Mouse (Mus musculus) right cerebral cortex, adult 18-20 months (tissue): ENCODE measurements around the gene 1700018B08Rik.

Source experiments
- DNase-seq: peaks from one replicate; pipeline ENCODE4 v3.0.0; 2022; ENCODE audit warnings: mixed read lengths

The 1700018B08Rik gene

DNA sequence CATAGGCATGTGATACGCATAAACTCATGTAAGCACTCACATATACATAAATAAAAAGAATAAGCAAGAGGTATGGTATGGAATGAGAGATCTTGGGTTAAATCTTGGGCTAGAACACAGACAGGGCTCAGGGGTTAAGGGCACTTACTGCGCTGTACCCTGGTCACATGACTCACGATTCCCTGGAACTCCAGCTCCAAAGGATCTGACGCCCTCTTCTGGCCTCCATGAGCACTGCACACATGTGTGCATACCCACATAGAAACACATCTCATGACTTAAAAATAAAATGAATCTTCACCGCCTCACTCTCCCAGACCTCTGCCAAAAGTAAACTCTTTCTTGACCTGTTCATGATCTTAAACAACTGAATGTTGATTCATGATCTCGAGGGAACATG is 46.5 kb downstream of the 1700018B08Rik start:
- DNase-seq: no peak

DNA sequence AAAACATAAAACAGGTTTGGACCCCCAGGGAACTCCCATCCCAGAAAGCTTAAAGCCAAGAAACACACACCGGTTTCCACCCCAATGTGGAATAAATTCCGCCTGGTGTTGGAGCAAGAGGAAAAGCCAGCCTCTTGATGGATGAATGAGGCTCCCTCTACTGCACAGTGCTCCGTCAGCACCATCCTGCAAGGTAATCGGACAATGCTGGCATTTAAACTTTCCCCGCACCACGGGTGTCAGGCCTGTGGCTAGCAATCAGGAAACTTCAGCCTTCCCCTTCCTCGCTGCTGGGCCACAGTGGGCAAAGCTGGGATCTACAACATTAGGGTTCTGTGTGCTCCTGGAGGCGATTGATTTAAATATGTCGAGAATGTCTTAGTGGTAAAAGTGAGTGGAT is 52.5 kb downstream of the 1700018B08Rik start:
- no peak for DNase-seq

DNA sequence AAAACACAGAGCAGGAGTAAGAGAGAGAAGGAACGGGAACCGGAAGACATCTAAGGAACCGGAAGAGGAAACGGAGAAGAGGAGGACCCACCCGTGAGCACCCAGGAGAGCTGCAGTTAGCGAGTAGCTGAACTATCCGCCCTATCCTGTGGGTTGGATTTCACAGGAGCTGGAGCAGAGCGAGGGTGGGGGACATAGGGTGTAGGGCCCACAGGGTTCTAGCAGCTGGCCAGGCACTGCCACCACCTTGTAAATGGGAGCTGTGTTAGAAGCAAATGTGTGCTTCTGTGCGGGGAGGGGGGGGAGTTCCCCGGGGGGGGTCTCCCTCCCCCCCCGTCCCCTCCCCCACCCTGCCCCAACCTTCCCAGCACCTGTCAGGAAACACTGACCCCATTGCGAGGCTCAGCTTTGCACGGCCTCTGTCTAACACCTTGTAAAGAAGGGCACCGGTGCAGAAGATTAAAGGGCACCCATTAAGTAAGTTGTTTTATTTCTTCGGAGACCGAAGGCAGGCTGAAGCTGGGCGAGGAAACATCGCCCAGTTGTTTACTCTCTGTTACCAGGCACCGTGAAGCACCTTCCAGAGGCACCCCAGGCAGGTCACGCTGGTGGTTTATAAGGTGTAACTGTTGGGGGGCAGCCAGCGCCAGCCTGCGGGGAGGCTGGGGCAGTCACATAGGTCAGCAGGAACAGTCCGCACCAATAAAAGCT is 59.9 kb downstream of the 1700018B08Rik start:
- DNase-seq: no peak
